1 mouse cellular context compared by ENCODE assay signal in the genomic region with DNA sequence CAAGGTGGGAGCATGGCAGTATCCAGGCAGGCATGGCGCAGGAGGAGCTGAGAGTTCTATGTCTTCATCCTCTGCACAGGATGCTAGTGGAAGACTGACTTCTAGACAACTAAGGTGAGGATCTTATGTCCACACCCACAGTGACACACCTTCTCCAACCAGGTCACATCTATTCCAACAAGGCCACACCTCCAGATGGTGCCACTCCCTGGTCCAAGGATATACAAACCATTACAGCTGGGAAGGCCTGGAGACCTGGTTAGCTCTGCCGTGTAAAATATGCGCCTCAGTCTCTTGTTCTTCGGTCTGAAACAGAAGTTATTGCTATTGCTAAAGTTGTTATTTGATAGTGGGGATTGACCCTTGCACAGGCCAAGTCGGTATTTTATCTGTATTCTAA.
A peak's percentile ranks its signal among the peaks of the same experiment; 100 is the strongest.
TF ChIP-seq lines count a peak whose summit lies in the region.

No protein-coding gene starts in this region.

TF ChIP-seq in CH12.LX, 34 proteins besides CTCF, POLR2A, EP300 and RAD21 (continued from another document):
- TF ChIP-seq MAX (IDR thresholded peaks at IDR 0.05; ENCODE audit: low read length) (0 out of 2 replicates have a peak, but pooled peaks have one; percentile 9), MXI1 (IDR thresholded peaks at IDR 0.05; ENCODE audit: low read depth, low read length) (0 out of 2 replicates have a peak, but pooled peaks have one; percentile 34)
